Mouse (Mus musculus) spleen, adult 2 months (tissue): ENCODE measurements at regions not wholly inside any gene's neighbourhood (a gene's known extent, or its start where the extent isn't known, plus 50 kb on each side); places are given as distances from the start of the nearest gene placed in this dataset.

ENCODE experiments used
- CTCF ChIP-seq: fragments of 200-500 bp; IDR thresholded peaks from 2 replicates; pipeline ENCODE4 v1.5.1; 2011; ENCODE audit warnings: mild to moderate bottlenecking, inconsistent platforms; ENCODE audit not compliant: insufficient read depth, insufficient read length, insufficient replicate concordance; ENCODE audit errors: extremely low read depth
- POLR2A ChIP-seq: fragments of 200-500 bp; IDR thresholded peaks from 2 replicates; pipeline ENCODE4 v1.6.1; 2011; ENCODE audit warnings: low read depth, low read length, inconsistent platforms

GRCm38 (mm10) chr10:21517721-21518120, 75.2 kb upstream of the 1700020N01Rik start:
- TF ChIP-seq CTCF, result no peak
- no peak for TF ChIP-seq POLR2A
